In the genomic region with DNA sequence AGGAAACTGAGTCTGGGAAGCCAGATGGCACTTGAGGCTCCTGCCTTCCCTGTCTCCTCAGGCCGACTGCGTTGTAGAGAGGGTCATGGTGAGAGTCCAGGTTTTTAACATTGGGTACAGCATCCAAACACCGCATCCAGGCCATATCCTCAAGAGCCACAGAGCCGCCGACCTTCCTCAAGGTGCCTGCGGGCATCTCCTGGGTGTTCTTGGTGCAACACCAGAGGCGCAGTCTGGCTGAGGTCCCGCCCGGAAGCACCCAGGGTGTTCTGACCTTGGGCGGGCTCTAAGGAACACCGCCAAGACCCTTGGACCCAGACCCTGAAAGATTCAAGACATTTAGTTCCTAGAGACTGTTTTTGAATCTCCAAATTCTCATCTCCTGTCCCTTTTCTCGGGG, we compare ENCODE assay signal across 8 mouse cellular contexts. TPM values are rescaled to one million over a fixed set of nuclear protein-coding genes. Genes with fewer than 3 reads are reported as not detected.
DNase-seq lines count a peak whose midpoint lies in the region; ATAC-seq lines count a peak whose summit lies in the region.

No protein-coding gene starts in this region.

- peak overlapping the region; percentile 54; the same call in 1 of the 2 replicates for H3K9ac ChIP-seq in kidney, embryonic 14.5 days (ENCODE audit: low read depth, low read length)
- H3K9ac ChIP-seq in embryonic facial prominence, embryonic 11.5 days (replicated peaks; ENCODE audit: low read length): peak overlapping the region; percentile 47; the same call in 1 of the 2 replicates
- H3K9ac ChIP-seq in hindbrain, embryonic 16.5 days (ENCODE audit: low read depth, low read length): peak overlapping the region; percentile 98
- peak overlapping the region; percentile 98 for H3K9ac ChIP-seq in midbrain, embryonic 13.5 days (replicated peaks)

- peak overlapping the region; percentile 92 for H3K4me2 ChIP-seq in kidney, embryonic 14.5 days (replicated peaks; ENCODE audit: low read depth, low read length)
- H3K4me2 ChIP-seq in embryonic facial prominence, embryonic 11.5 days (ENCODE audit: low read depth, low read length): peak overlapping the region; percentile 94
- peak overlapping the region; percentile 92 for H3K4me2 ChIP-seq in hindbrain, embryonic 16.5 days (ENCODE audit: low read length)
- H3K4me2 ChIP-seq in midbrain, embryonic 13.5 days (replicated peaks): peak overlapping the region; percentile 98

- no peak for DNase-seq in kidney, adult 9 months
- no peak for DNase-seq in embryonic facial prominence, embryonic 11.5 days (ENCODE audit: low spot score)
- DNase-seq in adrenal gland, adult 18-20 months (ENCODE audit: low spot score in 2 of 2): no peak
- no peak for DNase-seq in ovary, postnatal 14 days (ENCODE audit: low spot score)

- H3K9me3 ChIP-seq in kidney, embryonic 14.5 days (ENCODE audit: control insufficient read depth, low read length): no peaks in the 10 kb centered on the region
- no peaks in the 10 kb centered on the region for H3K9me3 ChIP-seq in embryonic facial prominence, embryonic 11.5 days (replicated peaks; ENCODE audit: control insufficient read depth, low read length)
- H3K9me3 ChIP-seq in hindbrain, embryonic 16.5 days (ENCODE audit: control insufficient read depth, low read length): no peaks in the 10 kb centered on the region
- no peaks in the 10 kb centered on the region for H3K9me3 ChIP-seq in midbrain, embryonic 13.5 days

- ATAC-seq in kidney, embryonic 14.5 days (ENCODE audit: low FRiP score, low TSS enrichment): no peak
- no peak; the same call in 1 of the 2 replicates for ATAC-seq in embryonic facial prominence, embryonic 11.5 days (replicated peaks; ENCODE audit: insufficient number of reproducible peaks, low FRiP score, low TSS enrichment, low read depth)
- ATAC-seq in hindbrain, embryonic 16.5 days: no peak; the same call in 1 of the 2 replicates
- no peak for ATAC-seq in midbrain, embryonic 13.5 days
- no peak for ATAC-seq in megakaryocyte progenitor cell, adult 5-6 weeks (replicated peaks; ENCODE audit: poor library complexity)

- peaks cover 34% of the 10 kb centered on the region for H3K4me1 ChIP-seq in kidney, embryonic 14.5 days (ENCODE audit: control insufficient read depth, insufficient read depth, low read length)
- peaks cover 7% of the 10 kb centered on the region; the same call in 1 of the 2 replicates for H3K4me1 ChIP-seq in embryonic facial prominence, embryonic 11.5 days (ENCODE audit: control insufficient read depth, insufficient read depth, low read length)
- H3K4me1 ChIP-seq in hindbrain, embryonic 16.5 days (ENCODE audit: control insufficient read depth, insufficient read depth, low read depth, low read length): peaks cover 35% of the 10 kb centered on the region
- peaks cover 52% of the 10 kb centered on the region for H3K4me1 ChIP-seq in midbrain, embryonic 13.5 days (replicated peaks)

- H3K36me3 ChIP-seq in kidney, embryonic 14.5 days (ENCODE audit: control insufficient read depth, insufficient read depth, low read length): no peaks in the 10 kb centered on the region
- no peaks in the 10 kb centered on the region for H3K36me3 ChIP-seq in embryonic facial prominence, embryonic 11.5 days (replicated peaks; ENCODE audit: control insufficient read depth, insufficient read depth, low read depth, low read length)
- no peaks in the 10 kb centered on the region for H3K36me3 ChIP-seq in hindbrain, embryonic 16.5 days (ENCODE audit: control insufficient read depth, insufficient read depth, low read length)
- H3K36me3 ChIP-seq in midbrain, embryonic 13.5 days: peaks cover 21% of the 10 kb centered on the region

- H3K27ac ChIP-seq in kidney, embryonic 14.5 days (ENCODE audit: low read depth, low read length): no peak overlapping the region
- no peak overlapping the region for H3K27ac ChIP-seq in embryonic facial prominence, embryonic 11.5 days (replicated peaks; ENCODE audit: low read depth, low read length)
- H3K27ac ChIP-seq in hindbrain, embryonic 16.5 days (ENCODE audit: low read depth, low read length): peak overlapping the region; percentile 95
- peak overlapping the region; percentile 95 for H3K27ac ChIP-seq in midbrain, embryonic 13.5 days

- H3K4me3 ChIP-seq in kidney, embryonic 14.5 days (ENCODE audit: low read length): peak overlapping the region; percentile 60
- peak overlapping the region; percentile 42 for H3K4me3 ChIP-seq in embryonic facial prominence, embryonic 11.5 days (ENCODE audit: low read depth, low read length)
- peak overlapping the region; percentile 91 for H3K4me3 ChIP-seq in hindbrain, embryonic 16.5 days (ENCODE audit: low read length)
- peak overlapping the region; percentile 87 for H3K4me3 ChIP-seq in midbrain, embryonic 13.5 days (replicated peaks)

- 13% methylated on average over 12 of the region's 12 CpGs for WGBS in kidney, embryonic 14.5 days
- WGBS in embryonic facial prominence, embryonic 11.5 days: 10% methylated on average over 12 of the region's 12 CpGs
- 8% methylated on average over 12 of the region's 12 CpGs for WGBS in hindbrain, embryonic 16.5 days
- WGBS in midbrain, embryonic 13.5 days: 11% methylated on average over 12 of the region's 12 CpGs

- peaks cover 42% of the 10 kb centered on the region for H3K27me3 ChIP-seq in kidney, embryonic 14.5 days (ENCODE audit: control insufficient read depth, insufficient read depth, low read length)
- peaks cover 34% of the 10 kb centered on the region for H3K27me3 ChIP-seq in embryonic facial prominence, embryonic 11.5 days (ENCODE audit: control insufficient read depth, insufficient read depth, low read length)
- peaks cover 2% of the 10 kb centered on the region; the same call in 1 of the 2 replicates for H3K27me3 ChIP-seq in hindbrain, embryonic 16.5 days (replicated peaks; ENCODE audit: control insufficient read depth, insufficient read depth, low read length)
- H3K27me3 ChIP-seq in midbrain, embryonic 13.5 days: peaks cover 5% of the 10 kb centered on the region

RNA-seq across cellular contexts. Expression of gene Ckb, which starts 0.4 kb away (rescaled TPM):
- polyA plus RNA-seq in kidney, embryonic 14.5 days (2014; fragmentation: Nextera tagmentation; extraction: Ambion mirVana): 81.5 and 88.5 TPM in 2 replicates
- polyA plus RNA-seq in embryonic facial prominence, embryonic 11.5 days (2014; fragmentation: Nextera tagmentation; extraction: Ambion mirVana): 450 and 485 TPM in 2 replicates
- 1,949 and 2,238 TPM in 2 replicates for polyA plus RNA-seq in hindbrain, embryonic 16.5 days (2015; fragmentation: Nextera tagmentation; extraction: Ambion mirVana)
- polyA plus RNA-seq in midbrain, embryonic 13.5 days (2015; fragmentation: Nextera tagmentation; extraction: Ambion mirVana): 1,952 and 2,005 TPM in 2 replicates
- total RNA-seq in megakaryocyte progenitor cell, adult 5-6 weeks (2015): 0.85 and 1.8 TPM in 2 replicates
- 2.0 and 4.1 TPM in 2 replicates for total RNA-seq in megakaryocyte progenitor cell, adult 5-6 weeks (2017)
- total RNA-seq in adrenal gland, adult 18-20 months (2021): 10 to 100 TPM; 45.2 to 76.0 TPM

RNA-seq across cellular contexts. Expression of gene Trmt61a, which starts 5.3 kb away (rescaled TPM):
- polyA plus RNA-seq in kidney, embryonic 14.5 days (2014; fragmentation: Nextera tagmentation; extraction: Ambion mirVana): 6.7 and 11.9 TPM in 2 replicates
- 3.8 and 5.4 TPM in 2 replicates for polyA plus RNA-seq in embryonic facial prominence, embryonic 11.5 days (2014; fragmentation: Nextera tagmentation; extraction: Ambion mirVana)
- polyA plus RNA-seq in hindbrain, embryonic 16.5 days (2015; fragmentation: Nextera tagmentation; extraction: Ambion mirVana): 8.8 and 11.1 TPM in 2 replicates
- polyA plus RNA-seq in midbrain, embryonic 13.5 days (2015; fragmentation: Nextera tagmentation; extraction: Ambion mirVana): 9.0 and 9.4 TPM in 2 replicates
- total RNA-seq in megakaryocyte progenitor cell, adult 5-6 weeks (2015): 8.6 and 8.8 TPM in 2 replicates
- total RNA-seq in megakaryocyte progenitor cell, adult 5-6 weeks (2017): 8.0 and 11.2 TPM in 2 replicates
- total RNA-seq in adrenal gland, adult 18-20 months (2021): 10 to 100 TPM; 16.3 to 20.1 TPM

RNA-seq across cellular contexts. Expression of gene Bag5, which starts 40.5 kb away (rescaled TPM):
- 45.2 and 49.7 TPM in 2 replicates for polyA plus RNA-seq in kidney, embryonic 14.5 days (2014; fragmentation: Nextera tagmentation; extraction: Ambion mirVana)
- 56.8 and 59.8 TPM in 2 replicates for polyA plus RNA-seq in embryonic facial prominence, embryonic 11.5 days (2014; fragmentation: Nextera tagmentation; extraction: Ambion mirVana)
- 65.3 and 65.7 TPM in 2 replicates for polyA plus RNA-seq in hindbrain, embryonic 16.5 days (2015; fragmentation: Nextera tagmentation; extraction: Ambion mirVana)
- 63.9 and 68.2 TPM in 2 replicates for polyA plus RNA-seq in midbrain, embryonic 13.5 days (2015; fragmentation: Nextera tagmentation; extraction: Ambion mirVana)
- total RNA-seq in megakaryocyte progenitor cell, adult 5-6 weeks (2015): 23.6 and 25.8 TPM in 2 replicates
- 29.2 and 46.3 TPM in 2 replicates for total RNA-seq in megakaryocyte progenitor cell, adult 5-6 weeks (2017)
- 10 to 100 TPM; 43.1 to 43.7 TPM for total RNA-seq in adrenal gland, adult 18-20 months (2021)

RNA-seq across cellular contexts. Expression of gene Apopt1, which starts 40.5 kb away (rescaled TPM):
- 63.1 and 63.4 TPM in 2 replicates for polyA plus RNA-seq in kidney, embryonic 14.5 days (2014; fragmentation: Nextera tagmentation; extraction: Ambion mirVana)
- polyA plus RNA-seq in embryonic facial prominence, embryonic 11.5 days (2014; fragmentation: Nextera tagmentation; extraction: Ambion mirVana): 55.2 and 57.7 TPM in 2 replicates
- 52.9 and 54.7 TPM in 2 replicates for polyA plus RNA-seq in hindbrain, embryonic 16.5 days (2015; fragmentation: Nextera tagmentation; extraction: Ambion mirVana)
- 59.5 and 59.6 TPM in 2 replicates for polyA plus RNA-seq in midbrain, embryonic 13.5 days (2015; fragmentation: Nextera tagmentation; extraction: Ambion mirVana)
- total RNA-seq in megakaryocyte progenitor cell, adult 5-6 weeks (2015): 67.5 and 72.1 TPM in 2 replicates
- total RNA-seq in megakaryocyte progenitor cell, adult 5-6 weeks (2017): 54.7 and 55.7 TPM in 2 replicates
- 10 to 100 TPM; 61.0 to 61.3 TPM for total RNA-seq in adrenal gland, adult 18-20 months (2021)

Comparison
In these comparisons a context has a peak if more than half of its experiments do, and no peak if none do; other contexts are left out.
1. H3K27ac ChIP-seq: peak in hindbrain, embryonic 16.5 days (single experiment) and midbrain, embryonic 13.5 days (single experiment); none in kidney, embryonic 14.5 days (single experiment) and embryonic facial prominence, embryonic 11.5 days (single experiment).
2. H3K9ac ChIP-seq: peak in every context shown above with its lines; median percentile 98 in hindbrain, embryonic 16.5 days; 98 in midbrain, embryonic 13.5 days; 54 in kidney, embryonic 14.5 days; 47 in embryonic facial prominence, embryonic 11.5 days.
3. Peak in every context shown above with its lines, with median percentiles within 50 percentile points of each other: H3K4me2 ChIP-seq and H3K4me3 ChIP-seq.